Mouse (Mus musculus): ENCODE measurements around the gene Ano2.

- TF ChIP-seq POLR2A (IDR thresholded peaks at IDR 0.05; ENCODE audit: low read depth, low read length): no peak
- TF ChIP-seq CTCF (IDR thresholded peaks at IDR 0.05; ENCODE audit: extremely low read depth, insufficient read length, insufficient replicate concordance, low read depth, low read length): no peak
Measured at GRCm38 (mm10) chr6:125651335-125651734, 38.9 kb upstream of the Ano2 start.
